Mouse (Mus musculus) midbrain, embryonic 10.5 days (tissue): ENCODE results near the gene Cox6b2. TPM values are rescaled to one million over a fixed set of nuclear protein-coding genes. Genes with fewer than 3 reads are reported as not detected.
A peak's percentile ranks its signal among the peaks of the same experiment; 100 is the strongest.

ENCODE experiments used
- DNase-seq: peaks from one replicate; pipeline ENCODE4 v3.0.0-alpha.2; 2017; ENCODE audit warnings: low spot score
- H3K27ac ChIP-seq: fragments of 300-500 bp; sonication (generic); replicated peaks from 2 replicates; pipeline ENCODE4 v1.5.1; 2016; ENCODE audit warnings: mild to moderate bottlenecking
- H3K27me3 ChIP-seq: fragments of 300-500 bp; sonication (generic); 2 replicates; pipeline ENCODE4 v1.6.1; 2016; ENCODE audit warnings: low read depth, mild to moderate bottlenecking; ENCODE audit not compliant: poor library complexity, severe bottlenecking
- H3K36me3 ChIP-seq: fragments of 300-500 bp; sonication (generic); 2 replicates; pipeline ENCODE4 v1.6.1; 2016; ENCODE audit warnings: mild to moderate bottlenecking, moderate library complexity
- H3K4me1 ChIP-seq: fragments of 300-500 bp; sonication (generic); 2 replicates; pipeline ENCODE4 v1.6.1; 2016
- H3K4me3 ChIP-seq: fragments of 300-500 bp; sonication (generic); 2 replicates; pipeline ENCODE4 v1.5.1; 2016; ENCODE audit warnings: mild to moderate bottlenecking, moderate library complexity
- H3K9me3 ChIP-seq: fragments of 300-500 bp; sonication (generic); replicated peaks from 2 replicates; pipeline ENCODE4 v1.6.1; 2016; ENCODE audit warnings: mild to moderate bottlenecking
- WGBS: fragments of 180-500 bp; shearing (Covaris S2); methylation state at CpG from one replicate; pipeline ENCODE4 v1.1.7; 2016; 5-methylcytosine and 5-hydroxymethylcytosine counted together
- polyA plus RNA-seq: library from polyadenylated mRNA; unstranded; fragments of >200 nt; fragmentation: Nextera tagmentation; extraction: Ambion mirVana; gene quantifications from 2 replicates; pipeline ENCODE4 v1.2.1, GENCODE M21; 2016

Gene Cox6b2
- polyA plus RNA-seq, 1 experiment from 2014 or later: 44.1 TPM

DNA sequence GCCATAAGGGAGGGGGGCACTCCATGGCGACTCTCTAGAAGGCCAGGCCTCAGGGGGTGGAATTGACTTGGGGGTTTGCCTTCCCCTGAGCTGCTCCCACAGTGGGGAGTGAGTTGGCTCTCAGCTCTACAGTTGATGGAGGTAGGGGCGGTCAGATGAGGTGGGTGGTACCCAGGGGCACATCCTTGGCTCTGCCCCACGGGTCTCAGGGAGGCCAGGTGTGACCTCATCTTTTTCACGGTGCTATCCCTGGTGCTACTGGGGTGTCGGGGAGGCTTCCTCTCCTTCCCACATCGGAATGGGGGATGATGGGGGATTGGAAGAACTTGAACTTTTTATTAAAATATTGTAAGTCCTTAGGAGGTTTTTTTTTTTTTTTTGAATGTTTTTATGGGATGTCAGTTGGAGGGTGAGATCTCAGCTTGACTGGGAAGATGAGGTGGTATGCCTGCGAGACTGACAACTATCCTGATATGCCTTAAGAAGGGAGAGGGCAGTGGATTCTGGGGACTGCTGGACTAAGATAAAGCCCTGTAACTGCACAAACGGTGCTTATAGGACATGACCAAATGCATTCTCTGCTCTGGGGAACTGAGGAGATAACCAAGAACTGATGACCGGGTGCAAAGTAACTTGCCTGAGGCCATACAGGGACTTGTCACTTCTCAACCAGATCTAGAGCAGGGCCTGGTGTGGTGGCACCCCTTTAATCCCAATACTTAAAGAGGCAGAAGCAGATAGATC is 5.6 kb downstream of the Cox6b2 start:
- H3K9me3 ChIP-seq: no peaks in the 10 kb centered on the region
- H3K36me3 ChIP-seq: peaks cover 44% of the 10 kb centered on the region
- WGBS: 76% methylated on average over 9 of the region's 9 CpGs

DNA sequence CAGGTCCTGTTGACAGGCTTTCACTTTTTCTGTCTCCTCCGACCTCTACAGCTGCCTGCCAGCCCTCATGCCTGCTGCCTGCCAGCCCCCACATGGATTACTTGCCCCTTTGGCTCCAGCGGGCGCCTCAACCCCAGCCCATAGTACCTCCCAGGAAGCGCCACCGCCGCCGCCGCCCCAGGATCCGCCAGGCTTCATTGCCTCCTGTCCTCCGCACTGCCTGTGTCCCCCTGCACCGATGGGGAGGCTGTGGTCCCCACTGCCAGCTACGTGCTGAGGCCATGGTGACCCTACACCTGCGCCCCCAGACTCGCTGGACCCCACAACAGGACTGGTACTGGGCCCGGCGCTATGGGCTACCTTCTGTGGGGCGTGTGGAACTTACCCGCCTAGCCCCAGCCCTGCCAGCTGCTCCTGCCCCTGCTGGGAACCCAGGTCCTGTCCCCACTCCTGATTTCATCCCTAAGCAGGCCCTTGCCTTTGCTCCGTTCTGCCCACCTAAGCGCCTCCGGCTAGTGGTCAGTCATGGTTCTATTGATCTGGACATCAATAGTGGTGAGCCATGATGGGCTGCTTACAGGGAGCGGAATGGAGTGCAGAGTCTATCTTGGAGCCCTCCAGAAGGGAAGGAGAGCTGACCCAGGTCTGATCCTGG is 6.4 kb downstream of the Cox6b2 start:
- Histone ChIP-seq H3K36me3 (peaks cover 47% of the 10 kb centered on the region), H3K27ac (peak overlapping the region; percentile 33; the same call in 1 of the 2 replicates), H3K9me3 (no peaks in the 10 kb centered on the region), H3K27me3 (no peaks in the 10 kb centered on the region), H3K4me3 (no peak overlapping the region), H3K4me1 (peaks cover 35% of the 10 kb centered on the region)
- DNase-seq: no peak
- 82% methylated on average over 22 of the region's 22 CpGs for WGBS

More for the DNA sequence above, 5.6 kb downstream of the Cox6b2 start:
- Histone ChIP-seq H3K4me1 (peaks cover 35% of the 10 kb centered on the region), H3K27me3 (no peaks in the 10 kb centered on the region), H3K27ac (0 out of 2 replicates have a peak overlapping the region, but pooled peaks have one; percentile 33), H3K4me3 (no peak overlapping the region)
- no peak for DNase-seq

DNA sequence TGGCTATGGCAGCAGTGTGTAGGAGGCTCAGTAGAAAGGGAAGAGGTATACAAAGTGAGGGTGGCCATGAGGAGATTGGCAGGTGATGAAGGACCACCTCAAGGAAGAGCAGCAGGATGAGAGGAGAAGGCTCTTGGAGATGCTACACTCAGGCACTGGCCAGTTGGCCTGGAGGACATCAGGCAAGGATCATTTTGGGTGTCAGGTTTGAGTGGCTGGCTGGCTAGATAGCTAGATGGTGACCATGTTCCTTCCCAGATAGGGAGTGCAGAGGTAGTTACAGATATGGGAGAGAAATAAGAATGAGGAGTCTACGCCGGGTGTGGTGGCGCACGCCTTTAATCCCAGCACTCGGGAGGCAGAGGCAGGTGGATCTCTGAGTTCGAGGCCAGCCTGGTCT is 8.0 kb downstream of the Cox6b2 start:
- Histone ChIP-seq H3K27ac (no peak overlapping the region), H3K4me3 (no peak overlapping the region), H3K36me3 (peaks cover 47% of the 10 kb centered on the region), H3K27me3 (no peaks in the 10 kb centered on the region), H3K4me1 (peaks cover 42% of the 10 kb centered on the region), H3K9me3 (no peaks in the 10 kb centered on the region)
- WGBS: 91% methylated on average over 6 of the region's 6 CpGs
- no peak for DNase-seq

DNA sequence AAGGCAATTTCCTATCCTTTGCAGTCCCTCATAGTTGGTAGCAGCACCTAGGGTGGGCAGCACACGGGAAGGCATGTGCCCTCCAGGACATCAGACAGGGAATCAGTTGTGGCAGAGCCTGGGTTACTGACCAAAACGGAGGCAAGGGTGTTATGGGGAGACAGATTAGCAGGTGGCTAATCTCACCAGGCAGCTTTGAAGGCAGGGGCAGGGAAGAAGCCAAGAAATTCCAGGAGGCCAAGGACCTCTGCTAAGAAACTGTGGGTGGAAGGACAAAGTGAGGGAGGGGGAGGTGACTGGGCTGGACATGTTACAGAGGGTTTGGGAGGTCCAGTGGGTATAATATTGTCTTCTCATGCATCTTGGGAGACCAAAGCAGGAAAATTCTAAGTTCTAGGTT is 9.5 kb downstream of the Cox6b2 start:
- no peaks in the 10 kb centered on the region for H3K27me3 ChIP-seq
- peaks cover 52% of the 10 kb centered on the region for H3K4me1 ChIP-seq
- H3K36me3 ChIP-seq: peaks cover 47% of the 10 kb centered on the region
- H3K27ac ChIP-seq: no peak overlapping the region
- H3K9me3 ChIP-seq: no peaks in the 10 kb centered on the region
- no peak for DNase-seq
- H3K4me3 ChIP-seq: no peak overlapping the region
- WGBS: 70% methylated on average over 2 of the region's 2 CpGs

DNA sequence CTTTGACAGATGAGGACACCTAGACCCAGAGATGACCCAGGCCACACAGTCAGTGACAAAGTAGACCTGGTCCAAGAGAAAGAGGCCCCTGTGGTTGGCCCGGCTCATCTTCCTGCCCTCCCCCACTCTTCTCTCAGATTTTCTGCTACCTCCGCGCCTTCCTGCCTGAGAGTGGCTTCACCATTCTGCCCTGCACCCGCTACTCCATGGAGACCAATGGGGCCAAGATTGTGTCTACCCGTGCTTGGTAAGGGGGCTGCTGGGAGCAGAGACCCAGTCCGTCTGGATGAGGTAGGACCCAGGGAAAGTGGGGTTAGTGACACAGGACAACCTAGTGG is 10.4 kb downstream of the Cox6b2 start:
- WGBS: 92% methylated on average over 6 of the region's 6 CpGs
- Histone ChIP-seq H3K27me3 (no peaks in the 10 kb centered on the region), H3K27ac (peak overlapping the region; percentile 96), H3K9me3 (no peaks in the 10 kb centered on the region), H3K4me1 (peaks cover 52% of the 10 kb centered on the region), H3K4me3 (peak overlapping the region; percentile 79), H3K36me3 (peaks cover 47% of the 10 kb centered on the region)
- no peak for DNase-seq

DNA sequence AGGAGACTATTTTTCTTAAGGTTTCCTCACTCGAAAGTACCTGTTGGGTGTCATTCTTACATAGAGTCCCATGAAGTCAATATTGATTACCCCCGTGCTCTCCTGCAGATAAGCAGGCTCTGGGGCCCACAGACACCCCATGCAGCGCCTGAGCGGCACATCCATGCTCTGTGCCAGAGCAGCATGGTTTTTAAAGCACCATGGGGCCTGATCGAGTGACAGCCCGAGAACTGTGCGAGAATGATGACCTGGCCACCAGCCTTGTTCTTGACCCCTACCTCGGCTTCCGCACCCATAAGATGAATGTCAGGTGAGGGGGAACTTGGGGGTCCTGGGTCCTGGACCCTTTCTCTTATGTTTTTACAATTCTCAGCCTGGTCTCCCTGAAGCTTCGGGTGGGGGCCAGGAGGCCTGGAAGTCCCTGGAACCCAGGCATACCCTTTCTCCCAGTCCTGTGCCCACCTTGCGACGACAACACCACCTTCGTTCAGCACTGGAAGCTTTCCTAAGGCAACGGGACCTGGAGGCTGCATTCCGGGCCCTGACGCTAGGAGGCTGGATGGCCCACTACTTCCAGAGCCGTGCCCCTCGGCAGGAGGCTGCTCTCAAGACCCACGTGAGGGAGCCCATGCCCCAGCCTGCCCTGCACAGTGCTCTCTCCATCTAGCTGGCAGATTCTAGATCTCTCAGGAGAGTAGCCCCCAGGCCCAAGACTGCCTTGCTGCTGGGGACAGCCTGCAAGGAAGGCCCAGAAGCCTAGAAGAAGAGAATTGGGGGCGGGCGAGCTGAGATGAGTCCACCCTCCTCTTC is 11.0 kb downstream of the Cox6b2 start:
- no peaks in the 10 kb centered on the region for H3K9me3 ChIP-seq
- WGBS: 86% methylated on average over 21 of the region's 21 CpGs
- no peak for DNase-seq
- peaks cover 43% of the 10 kb centered on the region for H3K36me3 ChIP-seq
- peak overlapping the region; percentile 79 for H3K4me3 ChIP-seq
- no peaks in the 10 kb centered on the region for H3K27me3 ChIP-seq
- peaks cover 49% of the 10 kb centered on the region for H3K4me1 ChIP-seq
- peak overlapping the region; percentile 96 for H3K27ac ChIP-seq

DNA sequence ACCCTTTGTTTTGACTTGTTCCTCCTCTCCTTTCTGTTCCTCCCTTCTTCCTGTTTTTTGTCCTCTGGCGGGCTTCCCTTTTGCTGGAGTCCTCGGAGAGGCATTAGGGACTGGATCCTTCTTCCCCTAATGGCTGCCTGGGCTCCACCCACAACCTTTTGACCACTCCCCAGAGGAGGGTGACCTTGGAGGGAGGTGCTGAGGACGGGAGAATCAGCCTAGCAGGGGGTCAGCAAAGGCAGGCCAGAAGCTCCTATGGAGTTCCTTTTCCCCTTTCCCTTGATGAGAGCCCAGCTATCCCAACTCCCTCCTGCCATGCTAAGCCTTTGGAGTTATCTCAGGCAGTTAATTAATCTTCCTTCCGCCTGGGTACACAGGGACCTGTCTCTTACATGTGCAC is 11.7 kb downstream of the Cox6b2 start:
- no peaks in the 10 kb centered on the region for H3K9me3 ChIP-seq
- 8% methylated on average over 4 of the region's 4 CpGs for WGBS
- no peaks in the 10 kb centered on the region for H3K27me3 ChIP-seq
- peak overlapping the region; percentile 96 for H3K27ac ChIP-seq
- peaks cover 42% of the 10 kb centered on the region for H3K4me1 ChIP-seq
- peak overlapping the region; percentile 79 for H3K4me3 ChIP-seq
- DNase-seq: peak; percentile 50
- peaks cover 36% of the 10 kb centered on the region for H3K36me3 ChIP-seq

DNA sequence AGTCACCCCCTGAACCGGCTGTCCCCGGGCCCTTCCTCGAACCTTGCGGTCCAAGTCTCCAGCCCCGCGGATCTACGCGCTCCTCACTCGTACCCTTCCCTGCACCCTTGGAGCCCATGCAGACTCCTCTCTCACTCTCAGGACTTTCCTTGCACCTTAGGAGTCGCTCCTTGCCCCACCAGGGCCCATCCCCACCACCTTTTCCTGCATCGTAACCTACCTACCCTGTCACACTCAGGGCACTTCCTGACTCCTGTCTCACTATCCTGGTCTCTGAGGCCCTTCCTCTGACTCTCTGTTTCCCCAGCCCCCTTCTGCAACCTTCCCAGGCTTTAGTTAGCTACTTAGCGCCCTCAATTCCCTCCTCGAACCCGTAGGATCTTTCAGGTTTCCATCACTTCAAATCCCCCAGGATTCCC is 12.6 kb downstream of the Cox6b2 start:
- peaks cover 27% of the 10 kb centered on the region for H3K36me3 ChIP-seq
- DNase-seq: no peak
- peak overlapping the region; percentile 79 for H3K4me3 ChIP-seq
- no peaks in the 10 kb centered on the region for H3K9me3 ChIP-seq
- H3K27me3 ChIP-seq: no peaks in the 10 kb centered on the region
- H3K27ac ChIP-seq: peak overlapping the region; percentile 96
- WGBS: 1% methylated on average over 14 of the region's 14 CpGs
- peaks cover 41% of the 10 kb centered on the region for H3K4me1 ChIP-seq

DNA sequence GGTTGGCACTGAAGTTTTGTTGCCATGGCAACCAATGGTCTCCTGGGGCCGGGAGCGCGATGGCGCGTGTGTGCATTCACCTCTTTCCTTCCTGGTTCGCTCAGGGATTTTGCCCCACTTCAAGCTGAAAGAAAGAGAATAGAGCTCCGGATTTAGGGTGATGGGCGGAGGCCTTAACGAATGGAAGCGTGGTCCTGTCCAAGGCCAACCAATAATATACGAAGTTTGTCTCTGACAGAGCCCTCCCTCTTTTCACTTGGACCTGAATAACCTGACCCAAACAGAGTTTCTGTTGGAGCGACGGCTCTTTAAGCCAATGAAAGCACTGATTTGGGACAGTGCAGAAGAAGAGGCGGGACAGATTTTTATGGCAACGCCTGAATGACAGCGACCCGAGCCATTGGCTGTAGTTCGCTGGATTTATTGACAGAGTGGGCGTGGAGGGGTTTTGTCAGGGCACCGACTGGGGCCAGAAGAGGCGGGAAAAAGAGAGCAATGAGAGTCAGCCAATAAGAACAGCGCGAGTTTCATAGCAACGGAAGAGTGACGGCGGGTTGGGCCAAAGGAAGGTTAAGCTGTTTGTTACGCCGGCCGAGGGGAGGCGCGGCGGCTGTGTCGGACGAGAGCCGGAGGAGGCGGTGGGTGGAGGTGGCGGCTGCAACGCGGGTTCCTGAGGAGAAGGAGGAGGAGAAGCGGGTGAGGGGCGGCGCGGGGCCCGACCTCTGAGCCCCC is 13.2 kb downstream of the Cox6b2 start, which contains the start of gene Kmt5c:
Kmt5c (plus strand) TSS at position 572 of the 732 bp plus-strand sequence.
- Histone ChIP-seq H3K36me3 (peaks cover 25% of the 10 kb centered on the region), H3K4me1 (peaks cover 41% of the 10 kb centered on the region), H3K4me3 (peak within 1 kb of the TSS; percentile 79), H3K27ac (peak within 1 kb of the TSS; percentile 96), H3K27me3 (no peaks in the 10 kb centered on the region), H3K9me3 (no peaks in the 10 kb centered on the region)
- WGBS: under 1% methylated on average over 42 of the region's 44 CpGs
- peak; percentile 97 for DNase-seq

DNA sequence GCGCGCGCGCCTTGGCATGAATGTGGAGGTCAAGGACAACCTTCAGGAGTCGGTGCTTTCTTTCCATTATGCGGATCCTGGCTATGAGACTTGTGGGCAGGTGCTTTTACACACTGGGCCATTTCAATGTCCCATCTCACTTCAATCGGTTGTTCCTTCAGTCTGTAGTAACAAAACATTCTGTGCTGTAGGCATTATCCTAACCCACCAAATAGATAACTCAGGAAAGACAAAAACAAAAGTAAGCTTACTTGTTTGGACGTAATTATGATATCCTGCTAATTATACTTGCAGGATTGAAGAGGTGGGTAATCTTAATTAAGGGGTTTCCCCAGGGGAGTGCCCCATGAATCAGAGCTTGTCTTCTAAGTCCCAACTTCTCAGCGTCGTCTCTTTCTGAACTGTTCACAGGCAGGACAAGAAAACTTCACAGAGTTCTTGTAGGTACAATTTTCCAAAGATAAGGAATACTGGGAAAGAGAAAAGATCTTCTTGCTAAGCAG is 13.8 kb downstream of the Cox6b2 start:
- Histone ChIP-seq H3K9me3 (no peaks in the 10 kb centered on the region), H3K36me3 (peaks cover 19% of the 10 kb centered on the region), H3K4me3 (peak overlapping the region; percentile 79), H3K4me1 (peaks cover 41% of the 10 kb centered on the region), H3K27me3 (no peaks in the 10 kb centered on the region), H3K27ac (peak overlapping the region; percentile 96)
- no peak for DNase-seq
- WGBS: 51% methylated on average over 10 of the region's 10 CpGs

DNA sequence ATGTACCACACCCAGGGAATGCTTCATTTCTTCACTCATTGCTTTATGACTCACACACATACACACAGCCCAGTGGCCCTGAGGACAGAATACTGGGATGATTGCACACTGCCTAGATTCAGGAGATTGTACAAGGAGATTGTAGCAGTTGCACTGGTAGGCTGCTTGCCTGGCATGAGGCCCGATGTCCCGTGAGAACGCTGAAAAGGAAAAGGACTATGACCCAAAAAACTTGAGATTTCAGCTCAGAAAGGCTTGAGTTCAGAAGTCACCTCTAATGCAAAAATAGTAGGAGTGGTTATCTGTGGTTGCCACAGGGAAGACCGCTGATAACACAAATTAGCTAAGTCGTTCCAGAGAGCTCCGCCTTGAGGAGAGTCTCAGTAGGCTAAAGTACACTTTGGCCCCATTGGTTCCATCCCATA is 19.9 kb downstream of the Cox6b2 start:
- Histone ChIP-seq H3K27ac (no peak overlapping the region), H3K4me3 (no peak overlapping the region), H3K9me3 (0 out of 2 replicates have a peak, but pooled peaks cover 3% of the 10 kb centered on the region), H3K27me3 (no peaks in the 10 kb centered on the region), H3K4me1 (no peaks in the 10 kb centered on the region), H3K36me3 (no peaks in the 10 kb centered on the region)
- DNase-seq: no peak
- 77% methylated on average over 6 of the region's 6 CpGs for WGBS

DNA sequence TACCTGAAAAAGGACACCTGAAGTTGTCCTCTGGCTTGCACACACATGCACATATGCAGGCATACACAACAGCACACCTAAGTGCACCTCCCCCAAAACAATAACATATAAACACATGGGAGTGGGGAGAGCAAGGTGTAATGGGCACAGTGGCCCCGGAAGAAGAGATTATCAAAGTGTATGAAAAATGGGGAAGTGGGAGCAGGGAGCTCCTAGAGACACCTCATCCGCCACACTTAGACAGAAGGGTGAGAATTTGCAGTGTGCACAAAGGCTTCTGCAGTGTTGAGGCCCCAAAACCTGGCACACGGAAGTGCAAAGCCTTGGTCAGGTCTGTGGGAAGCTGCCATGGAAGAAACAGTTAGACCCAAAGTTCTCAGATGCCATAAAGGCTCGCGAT is 21.8 kb downstream of the Cox6b2 start:
- H3K27ac ChIP-seq: no peak overlapping the region
- H3K27me3 ChIP-seq: no peaks in the 10 kb centered on the region
- no peaks in the 10 kb centered on the region for H3K36me3 ChIP-seq
- H3K9me3 ChIP-seq: 0 out of 2 replicates have a peak, but pooled peaks cover 3% of the 10 kb centered on the region
- no peaks in the 10 kb centered on the region for H3K4me1 ChIP-seq
- 88% methylated on average over 5 of the region's 5 CpGs for WGBS
- DNase-seq: no peak
- no peak overlapping the region for H3K4me3 ChIP-seq
